Mouse (Mus musculus) fibroblast of lung, adult 2 months (primary cell): ENCODE data around the gene Map2k7.

Experiments used
- DNase-seq: peaks from one replicate; pipeline ENCODE4 v3.0.0-alpha.2; 2011; ENCODE audit warnings: low read depth

Gene Map2k7

GRCm38 (mm10) chr8:4238434-4239192, at the start of gene Map2k7, which contains the start of gene Gm49320:
Gene Map2k7 (plus strand): TSS chr8:4238740.
Gene Gm49320 (plus strand): TSS chr8:4238865.
- DNase-seq = peak; percentile 99

GRCm38 (mm10) chr8:4189031-4189722, 49.4 kb upstream of the Map2k7 start:
- no peak for DNase-seq

- no peak for DNase-seq
Observed at GRCm38 (mm10) chr8:4192305-4192704, 46.2 kb upstream of the Map2k7 start.

GRCm38 (mm10) chr8:4192807-4193587, 45.5 kb upstream of the Map2k7 start:
- DNase-seq = no peak

- no peak for DNase-seq
Observed at GRCm38 (mm10) chr8:4193588-4193894, 45.0 kb upstream of the Map2k7 start.

GRCm38 (mm10) chr8:4201321-4201720, 37.2 kb upstream of the Map2k7 start:
- no peak for DNase-seq

GRCm38 (mm10) chr8:4205246-4206123, 33.1 kb upstream of the Map2k7 start:
- DNase-seq = no peak

- DNase-seq = no peak
Observed at GRCm38 (mm10) chr8:4206182-4207015, 32.1 kb upstream of the Map2k7 start.

- no peak for DNase-seq
Observed at GRCm38 (mm10) chr8:4207016-4207350, 31.6 kb upstream of the Map2k7 start.

- DNase-seq = no peak
Observed at GRCm38 (mm10) chr8:4211097-4211496, 27.4 kb upstream of the Map2k7 start.

- DNase-seq = no peak
Observed at GRCm38 (mm10) chr8:4212809-4213209, 25.7 kb upstream of the Map2k7 start.

- no peak for DNase-seq
Observed at GRCm38 (mm10) chr8:4213210-4214005, 25.1 kb upstream of the Map2k7 start.

GRCm38 (mm10) chr8:4214006-4214980, 24.2 kb upstream of the Map2k7 start:
- no peak for DNase-seq

GRCm38 (mm10) chr8:4216296-4216695, 22.2 kb upstream of the Map2k7 start:
- DNase-seq = no peak

GRCm38 (mm10) chr8:4216791-4217621, 21.5 kb upstream of the Map2k7 start, which contains the start of gene Prr36:
Gene Prr36 (minus strand): TSS chr8:4217459.
- no peak for DNase-seq

- no peak for DNase-seq
Observed at GRCm38 (mm10) chr8:4219617-4220016, 18.9 kb upstream of the Map2k7 start.

- no peak for DNase-seq
Observed at GRCm38 (mm10) chr8:4222059-4222458, 16.5 kb upstream of the Map2k7 start.

- no peak for DNase-seq
Observed at GRCm38 (mm10) chr8:4226323-4226722, 12.2 kb upstream of the Map2k7 start.
